Mouse (Mus musculus) urinary bladder, postnatal 0 days (tissue): ENCODE data around the gene Ccdc88a. TPM values are rescaled to one million over a fixed set of nuclear protein-coding genes. Genes with fewer than 3 reads are reported as not detected.

Source experiments
- polyA plus RNA-seq: library from polyadenylated mRNA; unstranded; fragments of >200 nt; fragmentation: Nextera tagmentation; extraction: Ambion mirVana; gene quantifications from 2 replicates; pipeline ENCODE4 v1.2.1, GENCODE M21; 2015

The Ccdc88a gene
- 15.1 and 20.0 TPM in 2 replicates for polyA plus RNA-seq

DNA sequence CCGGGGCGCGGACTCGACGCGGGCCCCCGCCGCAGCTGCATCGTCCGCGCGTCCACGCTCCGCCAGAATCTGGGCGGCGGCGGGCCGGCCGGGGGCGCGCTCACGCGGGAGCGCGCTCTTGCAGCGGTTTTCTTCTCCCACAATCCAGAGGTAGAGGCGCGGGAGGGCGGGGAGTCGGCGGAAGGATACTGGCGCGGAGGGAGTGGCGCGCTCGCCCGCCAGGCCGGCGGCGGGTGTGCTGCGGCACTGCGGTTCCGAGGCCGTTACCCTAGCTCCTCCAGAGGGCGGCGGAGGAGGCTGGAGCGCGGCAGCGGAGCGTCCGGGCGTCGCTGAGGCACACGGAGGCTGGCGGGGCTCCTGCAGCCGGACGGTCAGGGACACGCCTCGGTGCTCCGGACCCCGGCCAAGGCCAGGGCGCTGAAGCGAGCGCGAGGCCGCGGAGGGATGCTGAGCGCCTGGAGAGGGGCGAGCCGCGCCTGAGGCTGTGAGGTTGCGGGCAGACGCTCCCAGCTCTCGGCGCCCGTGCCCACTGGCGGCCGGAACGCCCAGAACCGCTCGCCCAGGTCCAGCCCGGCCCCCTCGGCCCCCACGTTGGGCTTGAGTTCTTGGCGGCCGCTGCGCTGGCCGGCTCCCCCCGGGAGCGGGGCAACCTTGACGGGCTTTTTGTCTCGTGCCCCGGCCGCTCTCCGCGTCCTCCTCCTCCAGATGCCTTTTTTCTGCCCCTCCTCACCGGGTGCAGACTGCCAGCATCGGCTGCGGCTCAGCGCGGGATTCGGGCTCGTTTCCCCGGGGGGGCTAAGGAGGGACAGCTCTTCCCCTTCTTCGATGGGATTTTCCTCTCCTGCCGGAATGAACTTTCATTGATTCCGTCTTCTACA, at the start of gene Ccdc88a:
TSS of gene Ccdc88a (plus strand) at position 263 of the 878 bp plus-strand sequence.

DNA sequence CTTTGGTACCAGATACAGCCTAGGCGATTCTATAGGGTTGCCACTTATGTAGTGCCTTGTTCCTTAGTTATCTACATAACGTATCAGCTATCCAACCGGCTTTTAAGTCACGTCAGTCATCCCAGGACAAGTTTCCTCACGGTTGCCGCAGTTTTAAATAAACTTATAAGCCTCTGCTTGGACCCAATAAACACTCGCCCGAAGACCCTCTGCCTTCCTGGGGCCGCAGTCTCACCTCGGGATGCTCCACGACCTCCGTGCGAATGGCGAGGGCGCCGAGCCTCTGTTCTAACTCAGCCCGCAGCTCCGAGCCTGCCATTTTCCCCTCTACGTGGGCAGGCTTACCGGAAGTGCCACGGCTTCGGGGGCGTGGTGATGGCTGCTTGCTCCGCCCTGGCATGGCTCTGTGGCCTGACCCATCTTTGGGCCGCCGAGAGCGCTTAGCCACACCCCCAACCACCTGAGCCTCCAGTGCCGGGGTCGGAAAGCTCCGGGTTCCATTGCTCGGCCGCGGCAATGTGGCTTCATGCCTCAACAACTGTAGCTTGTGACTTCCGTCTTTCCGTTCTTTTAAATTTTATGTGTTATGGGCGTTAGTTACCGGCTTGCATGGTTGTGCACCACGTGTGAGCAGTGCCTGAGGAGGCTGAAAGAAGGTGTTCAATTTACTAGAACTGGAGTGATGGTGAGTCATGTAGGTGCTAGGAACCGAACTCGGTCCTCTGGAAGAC, 141.4 kb downstream of the Ccdc88a start, which contains the start of gene Prorsd1:
TSS of gene Prorsd1 (minus strand) at position 352 of the 731 bp plus-strand sequence.

DNA sequence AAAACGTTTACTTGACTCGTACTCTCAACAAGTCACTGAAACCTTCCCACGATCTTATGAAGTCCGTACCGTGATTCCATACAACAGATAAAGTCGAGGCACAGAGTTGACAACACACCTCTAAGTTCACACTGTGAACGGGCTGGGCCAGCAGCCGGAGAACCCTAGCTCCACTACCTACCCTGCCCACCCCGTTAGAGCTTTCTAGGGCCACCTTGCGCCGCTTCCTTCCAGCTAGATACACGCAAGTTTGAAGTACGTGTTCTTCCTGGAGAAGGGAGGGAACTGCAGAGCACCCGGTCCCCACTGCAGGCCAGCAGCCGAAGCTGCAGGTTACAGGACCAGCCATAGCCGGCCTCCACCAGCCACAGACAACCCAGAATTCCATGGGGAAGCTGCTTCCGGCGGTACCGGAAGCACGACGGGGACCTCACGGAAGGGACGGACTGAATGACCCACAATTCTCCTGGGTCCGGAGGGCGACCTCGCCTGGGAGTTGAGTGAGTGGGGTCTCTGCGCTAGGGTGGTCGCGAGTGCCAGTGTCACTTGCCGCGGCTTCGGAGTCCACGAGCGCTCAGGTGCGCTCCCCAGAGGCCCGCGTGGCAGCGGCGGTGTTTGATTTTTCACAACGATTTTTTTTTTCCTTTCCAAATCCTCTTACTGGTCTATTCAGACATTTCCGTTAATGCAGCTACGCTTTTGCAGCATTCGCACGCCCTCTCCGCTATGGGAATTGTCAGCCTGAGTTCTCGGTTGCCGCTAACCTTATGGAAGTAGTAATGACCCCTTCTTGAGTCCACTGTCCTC, 152.7 kb downstream of the Ccdc88a start, which contains the start of gene Mtif2:
TSS of gene Mtif2 (plus strand) at position 421 of the 807 bp plus-strand sequence.

DNA sequence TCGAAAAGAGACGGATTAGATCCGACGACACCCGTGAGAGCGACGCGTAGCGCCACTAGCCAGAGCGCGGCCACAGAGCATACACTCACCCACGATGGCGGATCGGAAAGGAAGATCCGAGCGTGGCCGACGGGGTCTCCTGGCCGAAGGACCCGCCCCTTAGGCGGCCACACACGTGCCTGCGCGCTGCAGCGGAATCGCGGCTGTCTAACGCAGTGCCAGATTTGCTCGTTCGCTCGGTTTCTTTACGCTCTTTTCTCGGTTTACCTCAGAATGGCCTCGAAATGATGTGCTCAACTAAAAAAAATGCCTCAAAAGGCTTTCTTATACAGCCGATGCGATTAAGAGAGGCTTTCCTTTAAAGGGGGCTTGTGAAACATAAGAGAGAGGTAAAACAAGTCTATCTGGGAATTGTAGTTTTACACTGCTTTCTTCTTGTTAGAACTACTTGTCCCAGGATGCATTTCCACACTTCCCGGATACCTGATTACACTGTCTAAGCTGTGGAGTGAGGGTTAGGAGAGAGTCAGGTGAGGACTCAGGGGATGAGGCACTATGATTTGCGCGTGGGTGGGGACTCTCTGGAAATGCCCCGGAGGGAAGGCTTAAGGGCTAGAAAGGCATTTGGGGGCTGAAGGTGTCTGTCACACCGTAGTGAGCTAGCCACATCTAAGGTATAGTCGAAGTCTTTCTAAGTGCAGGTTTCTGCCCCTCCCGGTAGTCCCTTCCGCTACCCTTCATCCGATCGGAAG, 174.5 kb downstream of the Ccdc88a start, which contains the start of the genes Clhc1 and Rps27a:
TSS of gene Clhc1 (plus strand) at position 199 of the 752 bp plus-strand sequence.
TSS of gene Rps27a (minus strand) at position 358 of the 752 bp plus-strand sequence.

Other genes with a start within 250 kb of the Ccdc88a start
- 17.8 and 17.9 TPM in 2 replicates for gene Pnpt1, start 242.9 kb upstream of the Ccdc88a start, polyA plus RNA-seq
- 37.8 and 44.5 TPM in 2 replicates for gene Ppp4r3b, start 200.8 kb upstream of the Ccdc88a start, polyA plus RNA-seq
- gene Cfap36, start 126.2 kb upstream of the Ccdc88a start, polyA plus RNA-seq = 37.2 and 48.0 TPM in 2 replicates
- gene Prorsd1, start 141.4 kb downstream of the Ccdc88a start, polyA plus RNA-seq = 49.7 and 50.7 TPM in 2 replicates
- gene Mtif2, start 152.8 kb downstream of the Ccdc88a start, polyA plus RNA-seq = 27.0 and 28.7 TPM in 2 replicates
- gene Clhc1, start 174.3 kb downstream of the Ccdc88a start, polyA plus RNA-seq = 0.10 and 0.14 TPM in 2 replicates
- gene Rps27a, start 174.5 kb downstream of the Ccdc88a start, polyA plus RNA-seq = 840 and 851 TPM in 2 replicates